Mouse (Mus musculus): ENCODE results near the gene Tmem161b. TPM values are rescaled to one million over a fixed set of nuclear protein-coding genes. Genes with fewer than 3 reads are reported as not detected.
"Not testable (repeated sequence)": the region's sequence is repeated elsewhere in the genome, so short reads cannot be mapped to it uniquely, and the experiment has no call there.

The Tmem161b gene
- total RNA-seq (2021) = 10 to 100 TPM in 1 of 2 experiments, 1 to 10 TPM in 1; 9.3 to 11.4 TPM
- long read RNA-seq, experiment 1, partial matches to known transcripts = 2 of 14 reads
- long read RNA-seq, experiment 1, other reads (novel, unspliced or antisense) = 7 of 14 reads
- long read RNA-seq, experiment 2, transcript Tmem161b-201 (12 exons, 2,857 nt) = major isoform, 9 of 13 reads
- long read RNA-seq, experiment 2, partial matches to known transcripts = 0 of 13 reads
- long read RNA-seq, experiment 2, other reads (novel, unspliced or antisense) = 4 of 13 reads

GRCm38 (mm10) chr13:84221820-84222681 lies at the start of gene Tmem161b:
Gene Tmem161b, plus strand, starts transcription at chr13:84222296.
- DNase-seq (ENCODE audit: low spot score in 2 of 2) = peak; percentile 76 to 87

- not testable (repeated sequence) for DNase-seq (ENCODE audit: low spot score in 2 of 2)
Measured at GRCm38 (mm10) chr13:84185835-84186234, 36.3 kb upstream of the Tmem161b start.

GRCm38 (mm10) chr13:84192723-84193122 lies 29.4 kb upstream of the Tmem161b start:
- no peak for DNase-seq (ENCODE audit: low spot score in 2 of 2)

- no peak for DNase-seq (ENCODE audit: low spot score in 2 of 2)
Measured at GRCm38 (mm10) chr13:84222682-84222992, 541 bp downstream of the Tmem161b start.

- DNase-seq (ENCODE audit: low spot score in 2 of 2) = no peak
Measured at GRCm38 (mm10) chr13:84223018-84223417, 922 bp downstream of the Tmem161b start.

GRCm38 (mm10) chr13:84234019-84234418 lies 11.9 kb downstream of the Tmem161b start:
- no peak for DNase-seq (ENCODE audit: low spot score in 2 of 2)

- DNase-seq (ENCODE audit: low spot score in 2 of 2) = no peak
Measured at GRCm38 (mm10) chr13:84236768-84237167, 14.7 kb downstream of the Tmem161b start.

GRCm38 (mm10) chr13:84238184-84238583 lies 16.1 kb downstream of the Tmem161b start:
- DNase-seq (ENCODE audit: low spot score in 2 of 2) = no peak

GRCm38 (mm10) chr13:84248065-84248464 lies 26.0 kb downstream of the Tmem161b start:
- DNase-seq (ENCODE audit: low spot score in 2 of 2) = no peak

GRCm38 (mm10) chr13:84251295-84251694 lies 29.2 kb downstream of the Tmem161b start:
- no peak for DNase-seq (ENCODE audit: low spot score in 2 of 2)

GRCm38 (mm10) chr13:84255047-84255446 lies 33.0 kb downstream of the Tmem161b start:
- no peak for DNase-seq (ENCODE audit: low spot score in 2 of 2)

GRCm38 (mm10) chr13:84264418-84264817 lies 42.3 kb downstream of the Tmem161b start:
- not testable (repeated sequence) for DNase-seq (ENCODE audit: low spot score in 2 of 2)

- no peak for DNase-seq (ENCODE audit: low spot score in 2 of 2)
Measured at GRCm38 (mm10) chr13:84276246-84276645, 54.1 kb downstream of the Tmem161b start.

GRCm38 (mm10) chr13:84280352-84280751 lies 58.3 kb downstream of the Tmem161b start:
- no peak for DNase-seq (ENCODE audit: low spot score in 2 of 2)

- no peak for DNase-seq (ENCODE audit: low spot score in 2 of 2)
Measured at GRCm38 (mm10) chr13:84282966-84283365, 60.9 kb downstream of the Tmem161b start.

GRCm38 (mm10) chr13:84284764-84285558 lies 62.9 kb downstream of the Tmem161b start:
- DNase-seq (ENCODE audit: low spot score in 2 of 2) = no peak

- no peak for DNase-seq (ENCODE audit: low spot score in 2 of 2)
Measured at GRCm38 (mm10) chr13:84285559-84285945, 63.5 kb downstream of the Tmem161b start.

- no peak for DNase-seq (ENCODE audit: low spot score in 2 of 2)
Measured at GRCm38 (mm10) chr13:84299445-84300053, 77.5 kb downstream of the Tmem161b start.

GRCm38 (mm10) chr13:84343272-84343671 lies 121.2 kb downstream of the Tmem161b start:
- no peak for DNase-seq (ENCODE audit: low spot score in 2 of 2)

GRCm38 (mm10) chr13:84343691-84344495 lies 121.8 kb downstream of the Tmem161b start:
- DNase-seq (ENCODE audit: low spot score in 2 of 2) = no peak
